Mouse (Mus musculus) liver, postnatal 0 days (tissue): ENCODE measurements around the gene Zfp955a.
"Not testable (repeated sequence)": the region's sequence is repeated elsewhere in the genome, so short reads cannot be mapped to it uniquely, and the experiment has no call there.

ENCODE experiments used
- CTCF ChIP-seq: sonication (generic); IDR thresholded peaks from 2 replicates; pipeline ENCODE4 v1.5.1; 2016; ENCODE audit warnings: antibody characterized with exemption, low read depth
- EP300 ChIP-seq: IDR thresholded peaks from 2 replicates; pipeline ENCODE4 v1.6.1; 2016; ENCODE audit warnings: antibody characterized with exemption, low read depth, mild to moderate bottlenecking

- TF ChIP-seq EP300, CTCF: not testable (repeated sequence)
Observed at GRCm38 (mm10) chr17:33254530-33255318, at the start of gene Zfp955a.
